Mouse (Mus musculus): ENCODE data around the gene Elmo2.

- no peak for TF ChIP-seq CTCF (conservative IDR thresholded peaks at IDR 0.05; ENCODE audit: insufficient read depth, insufficient read length, low read depth, low read length)
- TF ChIP-seq POLR2A (IDR thresholded peaks at IDR 0.05; ENCODE audit: low read depth, low read length) = no peak
These were observed 83.7 kb downstream of the Elmo2 start for GRCm38 (mm10) chr2:165242575-165242974.
